Mouse (Mus musculus): ENCODE data around the gene Ermard. TPM values are rescaled to one million over a fixed set of nuclear protein-coding genes. Genes with fewer than 3 reads are reported as not detected.

Ermard gene
- polyA plus RNA-seq, 1 experiment from 2014 or later, result 75.0 TPM

GRCm38 (mm10) chr17:15091739-15092138 lies 50.7 kb downstream of the Ermard start:
- peaks cover 11% of the 10 kb centered on the region; the same call in 1 of the 2 replicates for H3K4me1 ChIP-seq
- no peak overlapping the region for H3K9ac ChIP-seq
- 85% methylated on average over 3 of the region's 3 CpGs for WGBS
- no peak overlapping the region for H3K4me3 ChIP-seq (replicated peaks)
- H3K27me3 ChIP-seq, result no peaks in the 10 kb centered on the region
- H3K9me3 ChIP-seq (replicated peaks), result no peaks in the 10 kb centered on the region
- H3K4me2 ChIP-seq (replicated peaks), result no peak overlapping the region
- no peak for ATAC-seq (ENCODE audit: insufficient number of reproducible peaks, low FRiP score, low TSS enrichment, low read depth)
- H3K27ac ChIP-seq (replicated peaks), result no peak overlapping the region
- no peaks in the 10 kb centered on the region for H3K36me3 ChIP-seq

- no peaks in the 10 kb centered on the region for H3K9me3 ChIP-seq (replicated peaks)
- H3K4me2 ChIP-seq (replicated peaks), result no peak overlapping the region
- H3K9ac ChIP-seq, result no peak overlapping the region
- peak; percentile 63; the same call in 1 of the 2 replicates for ATAC-seq (ENCODE audit: insufficient number of reproducible peaks, low FRiP score, low TSS enrichment, low read depth)
- no peak overlapping the region for H3K27ac ChIP-seq (replicated peaks)
- H3K4me1 ChIP-seq, result peaks cover 6% of the 10 kb centered on the region; the same call in 1 of the 2 replicates
- WGBS, result 43% methylated on average over 3 of the region's 3 CpGs
- H3K36me3 ChIP-seq, result no peaks in the 10 kb centered on the region
- no peak overlapping the region for H3K4me3 ChIP-seq (replicated peaks)
- H3K27me3 ChIP-seq, result no peaks in the 10 kb centered on the region
Observed at GRCm38 (mm10) chr17:15093523-15093922, 52.5 kb downstream of the Ermard start.

GRCm38 (mm10) chr17:15096853-15097252 lies 55.8 kb downstream of the Ermard start:
- no peak overlapping the region for H3K27ac ChIP-seq (replicated peaks)
- H3K4me1 ChIP-seq, result no peaks in the 10 kb centered on the region
- WGBS, result 82% methylated on average over 6 of the region's 6 CpGs
- H3K9ac ChIP-seq, result no peak overlapping the region
- no peaks in the 10 kb centered on the region for H3K9me3 ChIP-seq (replicated peaks)
- H3K36me3 ChIP-seq, result no peaks in the 10 kb centered on the region
- H3K27me3 ChIP-seq, result no peaks in the 10 kb centered on the region
- H3K4me3 ChIP-seq (replicated peaks), result no peak overlapping the region
- no peak for ATAC-seq (ENCODE audit: insufficient number of reproducible peaks, low FRiP score, low TSS enrichment, low read depth)
- H3K4me2 ChIP-seq (replicated peaks), result no peak overlapping the region

GRCm38 (mm10) chr17:15098677-15099076 lies 57.7 kb downstream of the Ermard start:
- no peak overlapping the region for H3K4me3 ChIP-seq (replicated peaks)
- H3K4me2 ChIP-seq (replicated peaks), result no peak overlapping the region
- no peak for ATAC-seq (ENCODE audit: insufficient number of reproducible peaks, low FRiP score, low TSS enrichment, low read depth)
- H3K36me3 ChIP-seq, result no peaks in the 10 kb centered on the region
- no peak overlapping the region for H3K9ac ChIP-seq
- H3K27ac ChIP-seq (replicated peaks), result no peak overlapping the region
- H3K9me3 ChIP-seq (replicated peaks), result no peaks in the 10 kb centered on the region
- H3K27me3 ChIP-seq, result no peaks in the 10 kb centered on the region
- WGBS, result 74% methylated on average over 1 of the region's 1 CpGs
- no peaks in the 10 kb centered on the region for H3K4me1 ChIP-seq

- Histone ChIP-seq H3K4me1 (no peaks in the 10 kb centered on the region), H3K4me3 (replicated peaks) (no peak overlapping the region), H3K9me3 (replicated peaks) (no peaks in the 10 kb centered on the region), H3K27me3 (no peaks in the 10 kb centered on the region), H3K9ac (no peak overlapping the region), H3K4me2 (replicated peaks) (no peak overlapping the region), H3K36me3 (no peaks in the 10 kb centered on the region), H3K27ac (replicated peaks) (no peak overlapping the region)
- ATAC-seq (ENCODE audit: insufficient number of reproducible peaks, low FRiP score, low TSS enrichment, low read depth), result no peak
- 78% methylated on average over 4 of the region's 4 CpGs for WGBS
Observed at GRCm38 (mm10) chr17:15101355-15101754, 60.3 kb downstream of the Ermard start.

GRCm38 (mm10) chr17:15107143-15107649 lies 66.2 kb downstream of the Ermard start:
- no peaks in the 10 kb centered on the region for H3K36me3 ChIP-seq
- H3K4me1 ChIP-seq, result peaks cover 15% of the 10 kb centered on the region
- no peak overlapping the region for H3K9ac ChIP-seq
- 85% methylated on average over 9 of the region's 9 CpGs for WGBS
- no peak overlapping the region for H3K4me2 ChIP-seq (replicated peaks)
- no peaks in the 10 kb centered on the region for H3K9me3 ChIP-seq (replicated peaks)
- H3K4me3 ChIP-seq (replicated peaks), result no peak overlapping the region
- no peak for ATAC-seq (ENCODE audit: insufficient number of reproducible peaks, low FRiP score, low TSS enrichment, low read depth)
- H3K27me3 ChIP-seq, result no peaks in the 10 kb centered on the region
- no peak overlapping the region for H3K27ac ChIP-seq (replicated peaks)

GRCm38 (mm10) chr17:15108473-15109441 lies 67.7 kb downstream of the Ermard start:
- WGBS, result 14% methylated on average over 20 of the region's 20 CpGs
- Histone ChIP-seq H3K4me1 (peaks cover 15% of the 10 kb centered on the region), H3K4me2 (replicated peaks) (peak overlapping the region; percentile 30), H3K36me3 (no peaks in the 10 kb centered on the region), H3K4me3 (replicated peaks) (no peak overlapping the region), H3K27ac (replicated peaks) (no peak overlapping the region), H3K27me3 (no peaks in the 10 kb centered on the region), H3K9ac (no peak overlapping the region), H3K9me3 (replicated peaks) (no peaks in the 10 kb centered on the region)
- peak; percentile 60 for ATAC-seq (ENCODE audit: insufficient number of reproducible peaks, low FRiP score, low TSS enrichment, low read depth)

- Histone ChIP-seq H3K4me1 (no peaks in the 10 kb centered on the region), H3K9ac (no peak overlapping the region), H3K9me3 (replicated peaks) (no peaks in the 10 kb centered on the region), H3K4me2 (replicated peaks) (no peak overlapping the region), H3K4me3 (replicated peaks) (no peak overlapping the region), H3K27ac (replicated peaks) (no peak overlapping the region), H3K27me3 (no peaks in the 10 kb centered on the region), H3K36me3 (no peaks in the 10 kb centered on the region)
- WGBS, result 64% methylated on average over 3 of the region's 3 CpGs
- ATAC-seq (ENCODE audit: insufficient number of reproducible peaks, low FRiP score, low TSS enrichment, low read depth), result no peak
Observed at GRCm38 (mm10) chr17:15115550-15115949, 74.5 kb downstream of the Ermard start.

GRCm38 (mm10) chr17:15120096-15120495 lies 79.1 kb downstream of the Ermard start:
- Histone ChIP-seq H3K4me1 (no peaks in the 10 kb centered on the region), H3K9ac (no peak overlapping the region), H3K36me3 (no peaks in the 10 kb centered on the region), H3K27me3 (no peaks in the 10 kb centered on the region), H3K4me2 (replicated peaks) (no peak overlapping the region), H3K9me3 (replicated peaks) (no peaks in the 10 kb centered on the region), H3K27ac (replicated peaks) (no peak overlapping the region), H3K4me3 (replicated peaks) (no peak overlapping the region)
- ATAC-seq (ENCODE audit: insufficient number of reproducible peaks, low FRiP score, low TSS enrichment, low read depth), result no peak
- 90% methylated on average over 4 of the region's 4 CpGs for WGBS

- Histone ChIP-seq H3K9me3 (replicated peaks) (no peaks in the 10 kb centered on the region), H3K4me2 (replicated peaks) (no peak overlapping the region), H3K36me3 (no peaks in the 10 kb centered on the region), H3K27ac (replicated peaks) (no peak overlapping the region), H3K4me1 (no peaks in the 10 kb centered on the region), H3K4me3 (replicated peaks) (no peak overlapping the region), H3K27me3 (no peaks in the 10 kb centered on the region), H3K9ac (no peak overlapping the region)
- no peak for ATAC-seq (ENCODE audit: insufficient number of reproducible peaks, low FRiP score, low TSS enrichment, low read depth)
- WGBS, result 74% methylated on average over 6 of the region's 6 CpGs
Observed at GRCm38 (mm10) chr17:15120569-15120968, 79.6 kb downstream of the Ermard start.

- H3K36me3 ChIP-seq, result no peaks in the 10 kb centered on the region
- no peak overlapping the region for H3K4me3 ChIP-seq (replicated peaks)
- no peaks in the 10 kb centered on the region for H3K9me3 ChIP-seq (replicated peaks)
- 47% methylated on average over 9 of the region's 9 CpGs for WGBS
- no peak overlapping the region for H3K27ac ChIP-seq (replicated peaks)
- no peak overlapping the region for H3K9ac ChIP-seq
- no peak for ATAC-seq (ENCODE audit: insufficient number of reproducible peaks, low FRiP score, low TSS enrichment, low read depth)
- H3K27me3 ChIP-seq, result no peaks in the 10 kb centered on the region
- no peak overlapping the region for H3K4me2 ChIP-seq (replicated peaks)
- no peaks in the 10 kb centered on the region for H3K4me1 ChIP-seq
Observed at GRCm38 (mm10) chr17:15129630-15130287, 88.8 kb downstream of the Ermard start.

Measured in embryonic facial prominence, embryonic 15.5 days (tissue).